Comparison of ENCODE assay signal across 25 mouse cellular contexts in the genomic region with DNA sequence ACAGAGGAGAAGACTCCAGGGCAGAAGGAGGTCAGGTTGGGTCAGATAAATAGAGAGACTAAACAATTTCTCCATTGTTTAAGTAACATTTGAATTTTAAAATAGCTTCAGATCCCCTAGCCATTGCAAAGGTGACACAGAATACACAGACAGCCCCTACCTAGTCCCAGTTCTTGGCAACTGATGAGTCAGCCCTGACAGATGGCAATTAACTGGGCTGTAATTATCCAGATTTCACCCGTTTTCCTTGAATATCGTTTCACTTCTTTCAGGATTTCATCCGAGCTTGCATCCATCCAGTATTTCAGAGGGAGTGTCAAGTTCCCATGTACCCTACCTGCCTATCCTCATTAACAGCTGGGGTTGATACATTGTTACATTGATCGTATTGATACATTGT. TPM values are rescaled to one million over a fixed set of nuclear protein-coding genes. Genes with fewer than 3 reads are reported as not detected.
A peak's percentile ranks its signal among the peaks of the same experiment; 100 is the strongest.
DNase-seq lines count a peak whose midpoint lies in the region; ATAC-seq and TF ChIP-seq lines count a peak whose summit lies in the region.
"Had no signal": no experiment of that assay in that cellular context is flagged by ENCODE, and none has a peak within 500 bp of the region (broad histone marks: within the 10 kb centered on the region; RNA-seq: fewer than 3 reads in every experiment).

No protein-coding gene starts in this region.

- H3K9me3 ChIP-seq in embryonic facial prominence, embryonic 15.5 days (replicated peaks): no peaks in the 10 kb centered on the region
- 0 out of 2 replicates have a peak, but pooled peaks cover 5% of the 10 kb centered on the region for H3K9me3 ChIP-seq in embryonic facial prominence, embryonic 10.5 days
- H3K9me3 ChIP-seq in midbrain, postnatal 0 days (ENCODE audit: low read length): no peaks in the 10 kb centered on the region
- H3K9me3 ChIP-seq in midbrain, embryonic 10.5 days (replicated peaks): peaks cover 6% of the 10 kb centered on the region; the same call in 1 of the 2 replicates
- H3K9me3 ChIP-seq: embryonic facial prominence, embryonic 12.5 days had no signal

- 52% methylated on average over 4 of the region's 4 CpGs for WGBS in embryonic facial prominence, embryonic 15.5 days
- WGBS in embryonic facial prominence, embryonic 10.5 days: 63% methylated on average over 4 of the region's 4 CpGs
- WGBS in midbrain, postnatal 0 days: 83% methylated on average over 4 of the region's 4 CpGs
- 87% methylated on average over 4 of the region's 4 CpGs for WGBS in midbrain, embryonic 10.5 days

- no peak overlapping the region for H3K4me2 ChIP-seq in embryonic facial prominence, embryonic 15.5 days (replicated peaks)
- H3K4me2 ChIP-seq in midbrain, postnatal 0 days (ENCODE audit: low read depth, low read length, poor library complexity, severe bottlenecking): no peak overlapping the region
- H3K4me2 ChIP-seq: embryonic facial prominence, embryonic 12.5 days; heart, embryonic 13.5 days; hindbrain, embryonic 12.5 days had no signal

- no peak for TF ChIP-seq CTCF in midbrain, postnatal 0 days (IDR thresholded peaks at IDR 0.05)

- no peak overlapping the region for H3K4me3 ChIP-seq in embryonic facial prominence, embryonic 15.5 days (replicated peaks)
- no peak overlapping the region for H3K4me3 ChIP-seq in embryonic facial prominence, embryonic 10.5 days
- no peak overlapping the region for H3K4me3 ChIP-seq in midbrain, postnatal 0 days (ENCODE audit: low read depth, low read length)
- H3K4me3 ChIP-seq in midbrain, embryonic 10.5 days: no peak overlapping the region
- H3K4me3 ChIP-seq: embryonic facial prominence, embryonic 12.5 days; gastrocnemius, adult 2 months; heart, embryonic 13.5 days; hindbrain, embryonic 12.5 days had no signal

- no peaks in the 10 kb centered on the region for H3K36me3 ChIP-seq in embryonic facial prominence, embryonic 15.5 days
- no peaks in the 10 kb centered on the region for H3K36me3 ChIP-seq in embryonic facial prominence, embryonic 10.5 days (replicated peaks)
- no peaks in the 10 kb centered on the region for H3K36me3 ChIP-seq in midbrain, postnatal 0 days (ENCODE audit: insufficient read depth, low read length)
- no peaks in the 10 kb centered on the region for H3K36me3 ChIP-seq in midbrain, embryonic 10.5 days
- H3K36me3 ChIP-seq: embryonic facial prominence, embryonic 12.5 days; heart, embryonic 13.5 days; hindbrain, embryonic 12.5 days had no signal

- no peak for DNase-seq in embryonic facial prominence, embryonic 10.5 days (ENCODE audit: low spot score)
- peak; percentile 66 for DNase-seq in heart, adult 11 months
- no peak for DNase-seq in heart, adult 8-10 months (ENCODE audit: low spot score)
- DNase-seq in midbrain, postnatal 0 days (ENCODE audit: low spot score): peak; percentile 46
- no peak for DNase-seq in midbrain, embryonic 10.5 days (ENCODE audit: low spot score)
- no peak for DNase-seq in gastrocnemius, postnatal 4 days (ENCODE audit: low spot score in 2 of 2)
- DNase-seq: adrenal gland, postnatal 10 days; embryo, embryonic 11 days; gastrocnemius, adult 2 months; gastrocnemius, postnatal 25 days; heart, adult 18-20 months; heart, postnatal 36 days; kidney, adult 11 months; kidney, adult 9 months had no signal

- no peak overlapping the region for H3K9ac ChIP-seq in embryonic facial prominence, embryonic 15.5 days
- no peak overlapping the region for H3K9ac ChIP-seq in midbrain, postnatal 0 days (replicated peaks; ENCODE audit: low read length, poor library complexity, severe bottlenecking)
- H3K9ac ChIP-seq: embryonic facial prominence, embryonic 12.5 days; heart, embryonic 13.5 days; hindbrain, embryonic 12.5 days had no signal

- no peaks in the 10 kb centered on the region for H3K4me1 ChIP-seq in embryonic facial prominence, embryonic 15.5 days
- peaks cover 4% of the 10 kb centered on the region; the same call in 1 of the 2 replicates for H3K4me1 ChIP-seq in embryonic facial prominence, embryonic 10.5 days
- H3K4me1 ChIP-seq in midbrain, postnatal 0 days (ENCODE audit: insufficient read depth, low read length): no peaks in the 10 kb centered on the region
- H3K4me1 ChIP-seq in midbrain, embryonic 10.5 days: peaks cover 6% of the 10 kb centered on the region
- H3K4me1 ChIP-seq: embryonic facial prominence, embryonic 12.5 days had no signal

- H3K27me3 ChIP-seq in embryonic facial prominence, embryonic 15.5 days: no peaks in the 10 kb centered on the region
- no peaks in the 10 kb centered on the region for H3K27me3 ChIP-seq in embryonic facial prominence, embryonic 10.5 days (replicated peaks; ENCODE audit: low read depth, poor library complexity, severe bottlenecking)
- H3K27me3 ChIP-seq in midbrain, postnatal 0 days (ENCODE audit: insufficient read depth, low read length): no peaks in the 10 kb centered on the region
- no peaks in the 10 kb centered on the region for H3K27me3 ChIP-seq in midbrain, embryonic 10.5 days (ENCODE audit: low read depth, poor library complexity, severe bottlenecking)
- H3K27me3 ChIP-seq: embryonic facial prominence, embryonic 12.5 days; heart, embryonic 13.5 days; hindbrain, embryonic 12.5 days had no signal

- no peak overlapping the region; the same call in 1 of the 2 replicates for H3K27ac ChIP-seq in embryonic facial prominence, embryonic 15.5 days (replicated peaks)
- no peak overlapping the region for H3K27ac ChIP-seq in embryonic facial prominence, embryonic 10.5 days (replicated peaks)
- H3K27ac ChIP-seq in midbrain, postnatal 0 days (ENCODE audit: low read depth, low read length): no peak overlapping the region
- H3K27ac ChIP-seq in midbrain, embryonic 10.5 days (replicated peaks): no peak overlapping the region
- H3K27ac ChIP-seq: embryonic facial prominence, embryonic 12.5 days; gastrocnemius, adult 2 months; hindbrain, embryonic 12.5 days; kidney, postnatal 0 days had no signal

- 0 out of 2 replicates have a peak, but pooled peaks have one; percentile 30 for ATAC-seq in embryonic facial prominence, embryonic 15.5 days (ENCODE audit: insufficient number of reproducible peaks, low FRiP score, low TSS enrichment, low read depth)
- ATAC-seq in midbrain, postnatal 0 days (ENCODE audit: low FRiP score): no peak
- ATAC-seq: hindbrain, embryonic 16.5 days had no signal

RNA-seq across cellular contexts. Expression of a gene that starts 34.9 kb away (rescaled TPM):
- 0.28 and 1.6 TPM in 2 replicates for polyA plus RNA-seq in embryonic facial prominence, embryonic 15.5 days (2015; fragmentation: Nextera tagmentation; extraction: Ambion mirVana)
- polyA plus RNA-seq in embryonic facial prominence, embryonic 10.5 days (2016; fragmentation: Nextera tagmentation; extraction: Ambion mirVana): 0.36 and 0.64 TPM in 2 replicates
- 1 to 10 TPM in 3 of 4 experiments, under 1 TPM in 1; 0.92 to 4.2 (median 3.3) TPM for total RNA-seq in heart, adult 8-10 months (2022)
- 0.27 TPM in 1 of 2 replicates, not detected in the other for total RNA-seq in midbrain, postnatal 0 days (2014; rRNA removed)
- 0.26 and 0.28 TPM in 2 replicates for polyA plus RNA-seq in midbrain, postnatal 0 days (2015; fragmentation: Nextera tagmentation; extraction: Ambion mirVana)
- polyA plus RNA-seq in midbrain, embryonic 10.5 days (2016; fragmentation: Nextera tagmentation; extraction: Ambion mirVana): 32.2 and 64.1 TPM in 2 replicates
- total RNA-seq in gastrocnemius, postnatal 4 days (2021): not detected
- total RNA-seq: adrenal gland, postnatal 10 days; common myeloid progenitor, adult 5-6 weeks; ES-E14 had no signal
- polyA plus RNA-seq: cerebellum, adult 2 months; heart, embryonic 13.5 days; heart, postnatal 0 days; hindbrain, embryonic 16.5 days; intestine, embryonic 14.5 days; kidney, postnatal 0 days had no signal

Comparison
In these comparisons a context has a peak if more than half of its experiments do, and no peak if none do; other contexts are left out.
1. DNase-seq: peak in heart, adult 11 months (single experiment) and midbrain, postnatal 0 days (single experiment); none in embryonic facial prominence, embryonic 10.5 days (single experiment), heart, adult 8-10 months (single experiment), midbrain, embryonic 10.5 days (single experiment) and gastrocnemius, postnatal 4 days (0 of 2).
2. RNA of a gene that starts 34.9 kb away (polyA plus RNA-seq): 32.2 to 64.1 TPM in midbrain, embryonic 10.5 days; 0.36 to 0.64 TPM in embryonic facial prominence, embryonic 10.5 days, 0.28 to 1.6 TPM in embryonic facial prominence, embryonic 15.5 days and 0.26 to 0.28 TPM in midbrain, postnatal 0 days; every median in the first group is over 10 times any median in the second.